Mouse (Mus musculus) midbrain, postnatal 0 days (tissue): ENCODE data around the gene Ensa. TPM values are rescaled to one million over a fixed set of nuclear protein-coding genes. Genes with fewer than 3 reads are reported as not detected.
A peak's percentile ranks its signal among the peaks of the same experiment; 100 is the strongest.

ENCODE experiments used
- ATAC-seq: fragments of 200-750 bp; cut with Nextera tagmentation; 2 replicates; pipeline ENCODE4 v1.8.0; 2017; ENCODE audit warnings: moderate number of reproducible peaks, mild to moderate bottlenecking, moderate TSS enrichment, moderate library complexity; ENCODE audit not compliant: low FRiP score
- DNase-seq: peaks from one replicate; pipeline ENCODE4 v3.0.0-alpha.2; 2015; ENCODE audit warnings: low spot score
- H3K27ac ChIP-seq: fragments of 300-500 bp; sonication (generic); 2 replicates; pipeline ENCODE4 v1.5.1; 2014; ENCODE audit warnings: low read depth, mild to moderate bottlenecking, low read length, mixed read lengths
- H3K27me3 ChIP-seq: fragments of 300-500 bp; sonication (generic); 2 replicates; pipeline ENCODE4 v1.6.1; 2014; ENCODE audit warnings: low read length, control low read depth, mixed read lengths; ENCODE audit not compliant: insufficient read depth
- H3K36me3 ChIP-seq: fragments of 300-500 bp; sonication (generic); 2 replicates; pipeline ENCODE4 v1.6.1; 2014; ENCODE audit warnings: low read length, control low read depth, mixed read lengths; ENCODE audit not compliant: insufficient read depth
- H3K4me1 ChIP-seq: fragments of 300-500 bp; sonication (generic); 2 replicates; pipeline ENCODE4 v1.6.1; 2014; ENCODE audit warnings: mild to moderate bottlenecking, control low read depth, antibody characterized with exemption, low read length, mixed read lengths; ENCODE audit not compliant: insufficient read depth
- H3K4me2 ChIP-seq: fragments of 300-500 bp; sonication (generic); 2 replicates; pipeline ENCODE4 v1.6.1; 2014; ENCODE audit warnings: low read depth, mild to moderate bottlenecking, low read length, mixed read lengths; ENCODE audit not compliant: poor library complexity, severe bottlenecking
- H3K4me3 ChIP-seq: fragments of 300-500 bp; sonication (generic); 2 replicates; pipeline ENCODE4 v1.5.1; 2014; ENCODE audit warnings: low read depth, mild to moderate bottlenecking, low read length, moderate library complexity
- H3K9ac ChIP-seq: fragments of 300-500 bp; sonication (generic); replicated peaks from 2 replicates; pipeline ENCODE4 v1.6.1; 2014; ENCODE audit warnings: mild to moderate bottlenecking, low read length, moderate library complexity, mixed read lengths; ENCODE audit not compliant: poor library complexity, severe bottlenecking
- H3K9me3 ChIP-seq: fragments of 300-500 bp; sonication (generic); 2 replicates; pipeline ENCODE4 v1.6.1; 2016; ENCODE audit warnings: low read length, control low read depth
- CTCF ChIP-seq: IDR thresholded peaks from 2 replicates; pipeline ENCODE4 v1.5.1; 2016; ENCODE audit warnings: antibody characterized with exemption, mild to moderate bottlenecking
- WGBS: fragments of 180-500 bp; shearing (Covaris S2); extraction: QIAGEN DNeasy Blood & Tissue Kit; methylation state at CpG from one replicate; pipeline ENCODE4 v1.1.7; 2014; 5-methylcytosine and 5-hydroxymethylcytosine counted together
- polyA plus RNA-seq: library from polyadenylated mRNA; unstranded; fragments of >200 nt; fragmentation: Nextera tagmentation; extraction: Ambion mirVana; gene quantifications from 2 replicates; pipeline ENCODE4 v1.2.1, GENCODE M21; 2015
- total RNA-seq: library from RNA; depleted of rRNA; stranded (reverse); fragments of >200 nt; gene quantifications from 2 replicates; pipeline ENCODE4 v1.2.3, GENCODE M21; 2014

Gene Ensa
- total and polyA plus RNA-seq, 2 experiments from 2014 or later, result 100 to 169 TPM

DNA sequence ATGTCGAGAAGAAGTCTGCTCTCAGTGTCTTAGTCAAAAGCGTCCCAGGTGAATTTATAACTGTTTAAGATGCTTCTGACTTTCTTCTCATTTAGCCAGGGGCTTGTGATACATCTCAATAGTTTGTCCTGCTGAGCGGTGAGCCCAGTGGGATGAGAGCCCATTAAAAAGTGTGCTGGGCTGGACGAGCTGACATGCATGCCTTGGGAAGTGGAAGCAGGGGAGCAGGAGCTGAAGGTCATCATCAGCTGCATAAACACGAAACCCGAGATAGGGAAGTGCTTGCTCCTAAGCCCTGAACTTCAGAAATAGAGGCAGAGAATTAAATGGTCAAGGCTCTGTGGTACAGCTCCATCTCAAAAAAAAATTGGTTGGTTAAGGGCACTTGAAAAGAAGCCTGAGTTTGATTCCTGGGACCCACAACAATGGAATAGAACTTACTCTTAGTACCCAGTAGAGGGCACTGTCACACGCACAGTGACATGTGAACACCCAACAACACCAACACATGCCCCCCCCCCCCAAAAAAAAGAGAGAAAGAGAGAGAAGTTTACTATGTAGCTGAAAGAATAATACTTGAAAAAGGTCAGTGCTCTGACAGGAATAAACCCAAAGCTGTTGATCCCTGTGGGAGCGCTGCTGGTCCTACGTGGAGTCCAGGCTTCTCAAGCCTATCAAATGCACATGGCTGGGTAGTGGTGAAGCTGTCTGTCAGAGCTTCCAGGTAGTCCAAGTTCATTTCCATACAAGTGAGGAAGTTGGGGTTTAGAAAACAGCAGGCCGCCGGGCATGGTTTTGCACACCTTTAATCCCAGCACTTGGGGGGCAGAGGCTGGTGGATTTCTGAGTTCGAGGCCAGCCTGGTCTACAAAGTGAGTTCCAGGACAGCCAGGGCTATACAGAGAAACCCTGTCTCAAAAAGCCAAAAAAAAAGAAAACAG, 8.1 kb downstream of the Ensa start:
- TF ChIP-seq CTCF, result peak; percentile 68
- Histone ChIP-seq H3K4me2 (no peak overlapping the region), H3K27me3 (no peaks in the 10 kb centered on the region), H3K9me3 (no peaks in the 10 kb centered on the region), H3K4me3 (no peak overlapping the region), H3K36me3 (peaks cover 71% of the 10 kb centered on the region), H3K9ac (no peak overlapping the region), H3K27ac (no peak overlapping the region), H3K4me1 (no peaks in the 10 kb centered on the region)
- ATAC-seq (no peak; the same call in 1 of the 2 replicates), DNase-seq (peak; percentile 46)
- WGBS, result 76% methylated on average over 12 of the region's 12 CpGs

DNA sequence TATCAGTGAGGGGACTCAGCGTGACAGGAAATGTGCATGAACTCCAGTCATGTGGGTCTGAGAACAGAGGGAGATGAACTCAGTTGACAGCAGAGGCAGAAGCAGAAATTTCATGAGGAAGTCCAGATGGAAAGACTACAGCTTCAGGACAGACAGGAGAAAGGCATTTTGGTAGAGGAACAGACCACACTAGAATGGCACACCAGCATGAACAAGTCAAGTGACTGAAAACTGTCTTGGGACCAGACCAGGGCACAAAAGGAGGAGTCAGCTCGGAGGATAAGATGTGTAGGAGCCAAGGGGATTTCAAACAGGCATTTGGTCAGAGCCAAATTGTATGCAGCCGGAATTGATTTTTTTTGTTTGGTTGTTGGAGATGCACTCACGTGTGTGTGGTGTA, 10.8 kb downstream of the Ensa start:
- ATAC-seq (no peak), DNase-seq (no peak)
- Histone ChIP-seq H3K4me2 (no peak overlapping the region), H3K9ac (no peak overlapping the region), H3K27me3 (no peaks in the 10 kb centered on the region), H3K27ac (no peak overlapping the region), H3K36me3 (peaks cover 50% of the 10 kb centered on the region; the same call in 1 of the 2 replicates), H3K9me3 (no peaks in the 10 kb centered on the region), H3K4me3 (no peak overlapping the region), H3K4me1 (no peaks in the 10 kb centered on the region)
- 80% methylated on average over 4 of the region's 4 CpGs for WGBS
- TF ChIP-seq CTCF, result no peak

DNA sequence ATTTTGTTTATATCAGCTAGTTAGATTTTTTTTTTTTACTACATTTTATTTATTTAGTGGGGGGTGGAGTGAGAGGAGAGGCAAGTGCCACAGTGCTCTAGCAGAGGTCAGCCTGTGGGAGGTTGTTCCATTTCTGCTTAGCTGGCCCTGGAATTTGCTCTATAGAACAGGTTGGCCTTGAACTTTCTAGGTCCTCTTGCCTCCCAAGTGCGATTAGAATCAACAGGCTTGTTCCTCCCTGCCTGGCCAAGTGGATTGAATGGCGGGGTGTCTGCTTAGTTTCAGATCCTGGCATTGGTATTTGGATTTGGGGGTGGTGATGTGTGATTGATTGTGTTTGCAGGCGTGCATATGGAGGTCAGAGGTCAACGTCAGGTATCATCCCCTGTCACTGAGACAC, 11.3 kb downstream of the Ensa start:
- Histone ChIP-seq H3K4me3 (no peak overlapping the region), H3K4me2 (no peak overlapping the region), H3K4me1 (no peaks in the 10 kb centered on the region), H3K27me3 (no peaks in the 10 kb centered on the region), H3K36me3 (peaks cover 46% of the 10 kb centered on the region; the same call in 1 of the 2 replicates), H3K9ac (no peak overlapping the region), H3K27ac (no peak overlapping the region), H3K9me3 (no peaks in the 10 kb centered on the region)
- ATAC-seq (no peak), DNase-seq (no peak)
- 85% methylated on average over 4 of the region's 4 CpGs for WGBS
- no peak for TF ChIP-seq CTCF

DNA sequence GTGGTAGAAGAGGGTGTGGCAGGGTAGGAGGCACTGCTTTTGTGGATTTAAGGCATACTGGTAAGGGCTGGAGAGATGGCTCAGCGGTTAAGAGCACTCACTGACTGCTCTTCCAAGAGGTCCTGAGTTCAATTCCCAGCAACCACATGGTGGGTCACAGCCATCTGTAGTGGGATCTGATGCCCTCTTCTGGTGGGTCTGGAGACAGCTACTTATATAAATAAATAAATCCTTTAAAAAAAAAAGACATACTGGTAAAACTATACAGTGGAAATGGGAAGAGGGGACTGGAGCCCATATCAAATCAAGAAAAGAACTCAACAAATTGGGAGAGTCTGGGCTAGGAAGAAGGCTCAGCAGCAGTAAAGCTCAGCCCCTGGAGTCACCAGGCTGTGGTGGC, 14.9 kb downstream of the Ensa start:
- 100% methylated on average over 1 of the region's 1 CpGs for WGBS
- Histone ChIP-seq H3K36me3 (peaks cover 19% of the 10 kb centered on the region; the same call in 1 of the 2 replicates), H3K27ac (no peak overlapping the region), H3K9me3 (no peaks in the 10 kb centered on the region), H3K4me3 (no peak overlapping the region), H3K9ac (no peak overlapping the region), H3K4me1 (no peaks in the 10 kb centered on the region), H3K27me3 (no peaks in the 10 kb centered on the region), H3K4me2 (no peak overlapping the region)
- 0 out of 2 replicates have a peak, but pooled peaks have one; percentile 20 for TF ChIP-seq CTCF
- DNase-seq (no peak), ATAC-seq (no peak)

DNA sequence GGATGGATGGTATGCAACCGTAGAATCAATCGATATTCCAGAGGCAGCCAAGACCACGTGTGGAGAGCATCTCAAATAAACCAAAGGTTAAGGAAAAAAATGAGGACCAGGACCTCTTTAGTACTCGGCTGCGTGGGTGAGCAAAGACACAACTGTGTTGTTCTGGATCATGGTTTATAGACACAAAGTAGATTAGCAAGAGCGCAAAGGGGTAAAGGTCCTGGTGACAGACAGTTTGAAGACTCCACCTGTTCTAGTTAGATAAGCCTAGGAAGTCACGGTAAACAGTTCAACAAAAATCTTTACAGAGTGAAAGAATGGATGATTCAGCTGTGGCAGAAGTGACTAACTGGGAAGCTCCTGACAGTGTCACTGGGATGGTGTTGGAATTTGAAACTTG, 18.3 kb downstream of the Ensa start:
- H3K4me1 ChIP-seq, result no peaks in the 10 kb centered on the region
- H3K9me3 ChIP-seq, result no peaks in the 10 kb centered on the region
- H3K27me3 ChIP-seq, result no peaks in the 10 kb centered on the region
- H3K9ac ChIP-seq, result no peak overlapping the region
- no peak overlapping the region for H3K27ac ChIP-seq
- no peak overlapping the region for H3K4me3 ChIP-seq
- ATAC-seq (no peak), DNase-seq (no peak)
- H3K36me3 ChIP-seq, result no peaks in the 10 kb centered on the region
- WGBS, result 91% methylated on average over 7 of the region's 7 CpGs
- no peak for TF ChIP-seq CTCF
- H3K4me2 ChIP-seq, result no peak overlapping the region
